Mouse (Mus musculus) forebrain, embryonic 11.5 days (tissue): ENCODE measurements around the gene Tenm4. TPM values are rescaled to one million over a fixed set of nuclear protein-coding genes. Genes with fewer than 3 reads are reported as not detected.
"Not testable (repeated sequence)": the region's sequence is repeated elsewhere in the genome, so short reads cannot be mapped to it uniquely, and the experiment has no call there.

Source experiments
- ATAC-seq: fragments of 200-750 bp; cut with Nextera tagmentation; replicated peaks from 2 replicates; pipeline ENCODE4 v1.8.0; 2017; ENCODE audit warnings: moderate TSS enrichment; ENCODE audit not compliant: low FRiP score
- DNase-seq: peaks from one replicate; pipeline ENCODE4 v3.0.0-alpha.2; 2017; ENCODE audit warnings: low spot score
- H3K27ac ChIP-seq: fragments of 300-500 bp; sonication (generic); 2 replicates; pipeline ENCODE4 v1.5.1; 2014; ENCODE audit warnings: low read depth, low read length
- H3K27me3 ChIP-seq: fragments of 300-500 bp; sonication (generic); 2 replicates; pipeline ENCODE4 v1.6.1; 2014; ENCODE audit warnings: mild to moderate bottlenecking, low read length, mixed read lengths; ENCODE audit not compliant: control insufficient read depth, insufficient read depth
- H3K36me3 ChIP-seq: fragments of 300-500 bp; sonication (generic); 2 replicates; pipeline ENCODE4 v1.6.1; 2014; ENCODE audit warnings: mild to moderate bottlenecking, low read length, moderate library complexity, mixed read lengths; ENCODE audit not compliant: control insufficient read depth, insufficient read depth
- H3K4me1 ChIP-seq: fragments of 300-500 bp; sonication (generic); replicated peaks from 2 replicates; pipeline ENCODE4 v1.6.1; 2014; ENCODE audit warnings: low read length, mixed read lengths; ENCODE audit not compliant: control insufficient read depth, insufficient read depth
- H3K4me2 ChIP-seq: fragments of 300-500 bp; sonication (generic); 2 replicates; pipeline ENCODE4 v1.6.1; 2014; ENCODE audit warnings: low read depth, mild to moderate bottlenecking, low read length, moderate library complexity, mixed read lengths; ENCODE audit not compliant: severe bottlenecking
- H3K4me3 ChIP-seq: fragments of 300-500 bp; sonication (generic); 2 replicates; pipeline ENCODE4 v1.5.1; 2014; ENCODE audit warnings: low read depth, low read length
- H3K9ac ChIP-seq: fragments of 300-500 bp; sonication (generic); 2 replicates; pipeline ENCODE4 v1.6.1; 2014; ENCODE audit warnings: low read length
- H3K9me3 ChIP-seq: fragments of 300-500 bp; sonication (generic); 2 replicates; pipeline ENCODE4 v1.6.1; 2016; ENCODE audit warnings: low read length, mixed read lengths; ENCODE audit not compliant: control insufficient read depth
- WGBS: fragments of 180-500 bp; shearing (Covaris S2); extraction: QIAGEN DNeasy Blood & Tissue Kit; methylation state at CpG from one replicate; pipeline ENCODE4 v1.1.7; 2014; 5-methylcytosine and 5-hydroxymethylcytosine counted together
- microRNA counts: library from miRNA; unstranded; fragments of <30 nt; microRNA quantifications from one replicate; lab custom pipeline; 2015
- microRNA-seq: library from miRNA; unstranded; fragments of <30 nt; microRNA quantifications from one replicate; pipeline ENCODE4, GENCODE M21; 2016; ENCODE audit not compliant: insufficient number of aligned reads
- polyA plus RNA-seq: library from polyadenylated mRNA; unstranded; fragments of >200 nt; fragmentation: Nextera tagmentation; extraction: Ambion mirVana; gene quantifications from 2 replicates; pipeline ENCODE4 v1.2.1, GENCODE M21; 2014

The Tenm4 gene
- polyA plus RNA-seq, 1 experiment from 2014 or later, result 47.9 TPM

GRCm38 (mm10) chr7:96943715-96944377 is 772.8 kb downstream of the Tenm4 start:
- no peak overlapping the region for H3K9ac ChIP-seq
- 18% methylated on average over 5 of the region's 5 CpGs for WGBS
- no peaks in the 10 kb centered on the region for H3K27me3 ChIP-seq
- DNase-seq (no peak), ATAC-seq (peak; percentile 69)
- H3K36me3 ChIP-seq, result no peaks in the 10 kb centered on the region
- no peak overlapping the region for H3K4me3 ChIP-seq
- H3K27ac ChIP-seq, result peak overlapping the region; percentile 20; the same call in 1 of the 2 replicates
- H3K4me2 ChIP-seq, result no peak overlapping the region
- H3K9me3 ChIP-seq, result no peaks in the 10 kb centered on the region
- H3K4me1 ChIP-seq, result 0 out of 2 replicates have a peak, but pooled peaks cover 3% of the 10 kb centered on the region

- H3K36me3 ChIP-seq, ATAC-seq, H3K4me1 ChIP-seq, H3K9me3 ChIP-seq, H3K27me3 ChIP-seq, H3K4me2 ChIP-seq, H3K4me3 ChIP-seq, H3K27ac ChIP-seq, H3K9ac ChIP-seq, DNase-seq: not testable (repeated sequence)
- WGBS, result 91% methylated on average over 8 of the region's 8 CpGs
Measured at GRCm38 (mm10) chr7:96946501-96946900, 775.5 kb downstream of the Tenm4 start.

- ATAC-seq (peak; percentile 100), DNase-seq (peak; percentile 96)
- Histone ChIP-seq H3K9ac (peak within 1 kb of the TSS; percentile 80), H3K4me3 (peak within 1 kb of the TSS; percentile 79), H3K9me3 (no peaks in the 10 kb centered on the region), H3K27me3 (no peaks in the 10 kb centered on the region), H3K4me2 (peak within 1 kb of the TSS; percentile 77), H3K4me1 (peaks cover 5% of the 10 kb centered on the region; the same call in 1 of the 2 replicates), H3K36me3 (no peaks in the 10 kb centered on the region), H3K27ac (0 out of 2 replicates have a peak within 1 kb of the TSS, but pooled peaks have one; percentile 37)
- under 1% methylated on average over 62 of the region's 62 CpGs for WGBS
Measured at GRCm38 (mm10) chr7:96951281-96952051, 780.4 kb downstream of the Tenm4 start, which contains the start of gene Nars2. Gene Nars2 (plus strand): TSS chr7:96951505.

GRCm38 (mm10) chr7:96952094-96952493 is 781.0 kb downstream of the Tenm4 start:
- no peak for DNase-seq
- H3K4me1 ChIP-seq, result peaks cover 5% of the 10 kb centered on the region; the same call in 1 of the 2 replicates
- peak overlapping the region; percentile 79 for H3K4me3 ChIP-seq
- 42% methylated on average over 5 of the region's 5 CpGs for WGBS
- H3K4me2 ChIP-seq, result peak overlapping the region; percentile 77
- no peaks in the 10 kb centered on the region for H3K27me3 ChIP-seq
- ATAC-seq, result no peak
- no peaks in the 10 kb centered on the region; the same call in 1 of the 2 replicates for H3K36me3 ChIP-seq
- no peak overlapping the region for H3K27ac ChIP-seq
- no peaks in the 10 kb centered on the region for H3K9me3 ChIP-seq
- peak overlapping the region; percentile 80 for H3K9ac ChIP-seq

- 94% methylated on average over 5 of the region's 5 CpGs for WGBS
- H3K4me3 ChIP-seq, result no peak overlapping the region
Measured at GRCm38 (mm10) chr7:96959168-96959567, 788.1 kb downstream of the Tenm4 start.

More at GRCm38 (mm10) chr7:96959168-96959567, 788.1 kb downstream of the Tenm4 start:
- no peaks in the 10 kb centered on the region for H3K4me1 ChIP-seq
- no peaks in the 10 kb centered on the region for H3K27me3 ChIP-seq
- H3K36me3 ChIP-seq, result no peaks in the 10 kb centered on the region; the same call in none of the 2 replicates
- H3K27ac ChIP-seq, result no peak overlapping the region
- H3K4me2 ChIP-seq, result no peak overlapping the region
- no peaks in the 10 kb centered on the region for H3K9me3 ChIP-seq
- ATAC-seq (no peak), DNase-seq (no peak)
- no peak overlapping the region for H3K9ac ChIP-seq

MicroRNA genes within 50 kb of the gene (microRNA counts, 519-probe panel; counts per million panel counts)
- microRNA mmu-miR-708 (lab: Ali Mortazavi, UCI), result 4,450 counts per million, percentile 38 among the panel's probes with 10 or more counts

Small RNA genes within 50 kb of the gene (microRNA-seq; reads per million reads assigned to microRNA genes)
- not detected for gene Mir6394
- gene Mir708, result 4,589 reads per million, percentile 85 among the genes with 10 or more reads in this experiment
